Mouse (Mus musculus): Measurements from ENCODE around the gene Erf.

The Erf gene

DNA sequence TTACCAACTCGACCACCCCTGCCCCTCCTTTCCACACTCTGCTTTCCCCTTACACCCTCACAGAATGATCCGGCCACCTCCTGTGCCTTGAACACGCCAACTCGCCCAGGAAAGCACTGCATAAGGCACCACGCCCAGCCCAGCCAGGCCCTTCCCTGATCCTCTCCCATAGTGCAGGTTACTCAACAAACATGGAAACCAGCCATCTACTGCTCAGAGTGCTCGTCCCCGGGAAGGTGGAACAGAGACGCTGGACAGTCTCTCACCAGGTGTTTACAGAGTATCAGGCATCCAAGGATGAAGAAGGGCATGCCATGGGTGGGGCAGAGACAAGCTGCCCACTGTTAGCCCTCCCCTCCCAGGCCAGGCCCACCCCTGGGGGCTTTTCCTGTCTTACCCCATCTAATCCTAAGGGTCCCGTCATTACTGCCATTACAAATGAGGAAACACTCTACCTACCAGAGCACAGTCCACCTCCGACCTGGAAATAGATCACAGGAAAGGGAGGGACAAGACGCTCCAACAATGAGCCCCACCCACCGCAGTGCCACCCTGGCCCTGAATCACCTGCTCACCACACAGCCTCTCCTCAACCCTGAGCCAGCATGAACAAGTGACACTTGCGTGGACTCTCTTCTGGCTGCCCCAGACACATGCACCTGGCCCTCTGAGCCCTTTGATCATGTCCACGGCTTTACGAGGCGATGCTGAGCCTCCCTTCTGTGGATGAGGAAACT lies 44.3 kb downstream of the Erf start:
- DNase-seq (ENCODE audit: low spot score) = no peak

DNA sequence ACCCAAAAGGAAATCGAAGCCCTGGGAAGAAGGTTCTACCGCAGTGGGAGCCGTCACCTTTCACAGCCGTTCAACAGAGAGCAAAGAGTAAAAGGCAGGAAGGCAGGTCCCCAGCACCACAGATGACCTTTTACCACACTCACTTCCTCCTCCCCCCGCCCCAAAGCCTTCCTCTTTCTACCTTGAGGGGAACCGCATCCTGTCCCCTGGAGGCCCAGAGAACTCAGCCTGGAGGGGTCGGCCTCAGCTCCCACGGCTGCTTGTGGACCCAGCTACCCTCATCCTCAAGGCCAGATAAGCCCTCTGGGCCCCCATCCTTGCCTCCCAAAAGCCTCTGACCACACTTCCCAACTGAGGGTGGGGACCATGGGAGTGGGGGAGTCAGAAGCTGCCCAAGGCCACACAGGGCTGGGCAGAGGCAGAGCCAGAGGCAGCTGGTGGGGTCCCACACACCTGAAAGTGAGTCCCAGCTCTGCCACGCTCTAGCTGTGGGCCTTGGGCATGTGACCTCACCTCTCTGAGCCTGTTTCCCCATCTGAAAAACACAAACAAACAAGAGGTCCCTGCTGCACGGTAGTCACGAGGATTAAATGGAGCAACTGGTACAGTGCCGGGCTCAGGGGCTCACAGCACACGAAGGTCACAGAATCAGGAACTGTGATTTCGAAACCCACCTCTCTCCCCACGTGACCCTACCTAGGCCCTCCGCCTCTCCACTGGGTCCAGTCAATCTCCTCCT lies 45.0 kb downstream of the Erf start:
- DNase-seq (ENCODE audit: low spot score) = no peak

- DNase-seq (ENCODE audit: low spot score) = no peak
Measured at GRCm38 (mm10) chr7:25203624-25204023, 46.9 kb downstream of the Erf start.

- DNase-seq (ENCODE audit: low spot score) = no peak
Measured at GRCm38 (mm10) chr7:25197384-25198018, 53.1 kb downstream of the Erf start.

DNA sequence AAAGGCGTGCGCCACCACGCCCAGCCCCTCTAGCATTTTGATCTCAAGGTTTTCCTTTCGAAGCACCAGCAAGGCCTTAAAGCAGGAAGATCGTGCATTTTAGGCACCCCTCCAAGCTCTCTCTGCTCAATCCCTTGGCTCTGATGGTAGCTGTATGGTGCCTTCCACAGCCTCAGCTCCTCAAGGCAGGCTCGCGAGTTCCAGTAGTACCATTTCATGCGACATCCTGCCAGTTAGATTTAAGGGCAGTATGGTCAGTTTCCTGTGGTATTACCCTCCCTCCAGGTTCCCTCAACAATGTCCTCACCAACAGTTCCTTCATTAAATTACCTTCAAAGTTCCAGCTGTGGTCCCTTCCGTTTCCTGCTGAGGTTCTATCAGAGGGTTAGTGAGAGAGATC lies 54.5 kb downstream of the Erf start:
- no peak for DNase-seq (ENCODE audit: low spot score)

DNA sequence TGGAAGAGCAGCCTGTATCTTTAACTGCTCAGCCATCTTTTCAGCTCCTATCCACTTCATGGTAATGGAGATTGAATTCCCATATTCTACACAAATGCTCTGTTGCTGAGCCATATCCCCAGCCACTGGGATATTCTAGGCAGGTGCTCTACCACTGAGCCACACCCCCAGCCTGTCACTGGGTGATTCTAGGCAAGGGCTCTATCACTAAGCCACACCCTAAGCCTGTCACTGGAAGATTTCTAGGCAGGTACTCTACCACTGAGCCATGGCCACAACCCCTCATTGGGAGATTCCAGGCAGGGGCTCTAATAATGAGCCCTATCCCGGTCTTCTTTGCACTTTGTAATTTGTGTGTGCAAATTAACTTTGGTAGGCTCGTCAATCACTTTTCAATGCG lies 55.4 kb downstream of the Erf start:
- DNase-seq (ENCODE audit: low spot score) = no peak
